Mouse (Mus musculus): ENCODE measurements around the gene Kdelc2. TPM values are rescaled to one million over a fixed set of nuclear protein-coding genes. Genes with fewer than 3 reads are reported as not detected.

Gene Kdelc2
- total RNA-seq, 2 experiments from 2014 or later: 5.5 to 6.1 TPM

DNA sequence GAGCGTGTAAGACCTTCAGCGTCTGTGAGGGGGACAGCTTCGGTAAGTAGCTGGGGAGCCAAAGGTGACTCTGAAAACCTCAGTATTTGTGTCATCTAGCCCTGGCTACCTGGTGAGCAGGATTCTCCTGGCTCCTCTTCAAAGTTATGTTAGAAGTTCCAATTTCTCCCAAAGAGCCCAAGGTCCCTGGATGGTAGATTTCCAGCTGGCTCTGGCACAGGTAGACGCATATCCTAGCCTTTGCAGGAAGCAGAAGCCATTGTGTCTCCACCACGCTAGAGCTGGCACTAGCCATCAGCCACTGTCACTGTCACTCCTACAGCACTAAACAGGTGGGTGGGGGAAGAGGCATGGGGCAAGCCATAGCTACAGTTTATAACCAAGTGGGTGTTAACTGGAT is 30.7 kb upstream of the Kdelc2 start:
- TF ChIP-seq CTCF (conservative IDR thresholded peaks at IDR 0.05): no peak
- Histone ChIP-seq H3K27ac (no peak overlapping the region), H3K4me3 (no peak overlapping the region)
- no peak for DNase-seq (ENCODE audit: low spot score in 2 of 2)

DNA sequence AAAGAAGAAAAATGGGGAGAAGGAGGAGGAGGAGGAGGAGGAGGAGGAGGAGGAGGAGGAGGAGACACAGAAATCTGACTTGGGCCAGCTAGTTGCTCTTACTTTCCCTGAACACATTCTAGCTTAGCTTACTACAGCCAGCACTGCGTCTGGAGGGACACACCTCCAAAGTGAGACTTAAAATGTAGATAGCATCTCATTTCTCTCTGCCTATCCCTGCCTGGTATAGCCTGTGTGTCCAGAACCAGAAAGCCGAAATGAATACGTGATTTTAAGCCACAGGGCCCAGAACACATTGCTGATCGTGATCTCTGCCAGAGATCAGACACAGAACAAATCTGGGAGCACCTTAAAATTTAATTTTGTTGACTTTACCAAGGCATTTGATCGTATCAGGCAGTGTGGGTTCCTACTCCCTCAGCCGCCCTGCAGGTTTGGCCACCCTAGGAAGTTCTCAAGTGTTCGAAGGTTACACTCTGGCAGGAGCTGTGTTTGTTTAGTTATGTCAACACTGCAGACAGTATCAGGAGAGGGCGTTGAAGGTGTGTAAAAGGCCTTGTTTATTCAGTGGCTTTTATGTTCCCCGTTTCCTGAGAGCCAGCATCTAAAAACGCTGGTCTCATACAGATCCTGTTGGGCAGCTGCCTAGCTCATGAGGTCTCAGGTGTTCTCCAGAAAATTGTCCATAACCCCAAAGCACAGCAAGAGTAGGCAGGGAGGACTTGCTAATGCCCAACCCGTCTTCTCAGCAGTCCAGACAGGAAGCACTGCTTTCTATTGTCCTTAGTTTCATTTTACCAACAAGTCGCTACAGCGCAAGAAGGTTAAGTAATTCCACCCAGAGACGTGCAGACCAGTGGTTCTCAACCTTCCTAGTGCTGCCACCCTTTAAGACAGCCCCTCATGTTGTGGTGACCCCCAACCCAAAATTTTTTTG is 27.3 kb upstream of the Kdelc2 start:
- no peak overlapping the region for H3K4me3 ChIP-seq
- no peak for DNase-seq (ENCODE audit: low spot score in 2 of 2)
- TF ChIP-seq CTCF (conservative IDR thresholded peaks at IDR 0.05): no peak

DNA sequence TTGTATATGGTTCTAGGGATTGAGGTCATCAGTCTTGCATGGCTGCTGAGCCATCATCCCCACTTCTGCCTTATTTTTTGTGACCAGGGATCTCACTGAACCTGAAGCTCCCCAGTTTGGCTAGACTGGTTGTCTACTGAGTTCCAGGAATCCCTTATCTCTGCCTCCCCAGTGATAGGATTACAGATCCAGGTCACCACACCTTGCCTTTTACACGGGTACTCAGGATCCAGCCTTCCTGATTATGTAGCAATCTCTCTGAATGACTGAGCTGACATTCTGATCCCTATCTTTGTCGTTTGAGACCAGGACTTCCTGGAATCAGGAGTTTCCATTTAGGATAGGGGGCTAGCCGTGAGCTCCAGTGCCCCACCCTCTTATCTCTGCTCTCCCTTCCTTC is 12.5 kb upstream of the Kdelc2 start:
- Histone ChIP-seq H3K4me3 (no peak overlapping the region), H3K27ac (no peak overlapping the region)
- no peak for DNase-seq (ENCODE audit: low spot score in 2 of 2)
- no peak for TF ChIP-seq CTCF (conservative IDR thresholded peaks at IDR 0.05)

More for the DNA sequence above, 27.3 kb upstream of the Kdelc2 start:
- H3K27ac ChIP-seq: no peak overlapping the region

DNA sequence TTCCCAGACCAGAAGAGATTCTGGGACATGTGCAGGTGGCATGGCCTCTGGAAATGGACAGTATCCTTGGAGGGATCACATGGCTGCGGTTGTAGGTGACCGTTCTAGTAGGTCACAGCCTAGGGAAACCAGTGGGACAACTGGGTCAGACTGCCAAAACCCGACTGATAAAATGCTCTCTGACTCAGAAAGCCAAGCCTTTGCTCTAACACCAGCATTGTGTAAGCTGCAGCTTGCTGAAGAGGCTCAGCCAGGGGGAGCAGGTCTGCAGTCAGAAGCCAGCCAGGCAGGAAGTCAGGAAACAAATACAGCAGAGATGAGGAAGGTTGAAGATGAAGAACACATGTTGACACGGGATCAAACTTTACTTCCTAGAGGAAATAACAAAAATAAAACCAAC is 7.9 kb upstream of the Kdelc2 start:
- no peak for DNase-seq (ENCODE audit: low spot score in 2 of 2)
- TF ChIP-seq CTCF (conservative IDR thresholded peaks at IDR 0.05): no peak
- no peak overlapping the region for H3K27ac ChIP-seq
- H3K4me3 ChIP-seq: no peak overlapping the region

DNA sequence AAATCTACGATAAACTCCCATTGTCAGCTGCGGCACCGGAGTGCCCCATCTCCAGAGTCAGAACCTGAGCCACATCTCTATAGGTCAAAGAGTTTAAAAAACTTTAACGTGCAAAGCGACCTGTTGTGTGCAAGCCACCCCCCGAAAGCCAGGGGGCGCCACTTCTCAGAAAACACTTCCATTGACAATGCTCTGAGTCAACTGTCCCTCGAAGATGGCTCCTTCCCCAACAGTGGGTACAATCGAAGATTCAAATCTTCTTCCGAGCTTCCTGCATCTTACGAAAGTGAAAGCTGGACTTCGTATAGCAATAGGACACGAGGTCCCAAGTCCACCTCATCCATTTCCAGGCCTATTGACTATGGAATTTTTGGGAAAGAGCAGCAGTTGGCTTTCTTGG is 7.0 kb upstream of the Kdelc2 start:
- DNase-seq (ENCODE audit: low spot score in 2 of 2): no peak
- TF ChIP-seq CTCF (conservative IDR thresholded peaks at IDR 0.05): peak; percentile 66
- Histone ChIP-seq H3K27ac (no peak overlapping the region), H3K4me3 (no peak overlapping the region)

DNA sequence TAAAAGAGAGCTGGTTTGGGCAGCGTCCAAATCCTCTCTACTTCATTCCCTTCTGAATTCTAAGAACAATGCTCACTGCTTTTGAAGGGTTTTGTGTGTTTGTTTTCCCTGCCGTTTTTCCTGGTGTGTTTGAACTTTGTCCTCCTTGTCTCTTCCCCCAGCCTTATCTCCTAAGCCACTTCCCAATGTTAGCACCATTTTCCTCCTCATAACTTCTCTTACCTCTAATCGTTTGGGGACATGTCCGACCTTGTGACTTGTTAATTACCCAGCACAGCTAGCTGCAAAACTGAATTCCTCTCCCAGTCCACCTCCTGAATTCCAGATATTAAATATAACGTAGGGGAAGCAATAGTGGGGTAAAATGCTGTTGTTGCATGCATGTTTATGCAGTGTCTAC is 6.2 kb upstream of the Kdelc2 start:
- H3K4me3 ChIP-seq: no peak overlapping the region
- H3K27ac ChIP-seq: no peak overlapping the region
- no peak for TF ChIP-seq CTCF (conservative IDR thresholded peaks at IDR 0.05)
- no peak for DNase-seq (ENCODE audit: low spot score in 2 of 2)

DNA sequence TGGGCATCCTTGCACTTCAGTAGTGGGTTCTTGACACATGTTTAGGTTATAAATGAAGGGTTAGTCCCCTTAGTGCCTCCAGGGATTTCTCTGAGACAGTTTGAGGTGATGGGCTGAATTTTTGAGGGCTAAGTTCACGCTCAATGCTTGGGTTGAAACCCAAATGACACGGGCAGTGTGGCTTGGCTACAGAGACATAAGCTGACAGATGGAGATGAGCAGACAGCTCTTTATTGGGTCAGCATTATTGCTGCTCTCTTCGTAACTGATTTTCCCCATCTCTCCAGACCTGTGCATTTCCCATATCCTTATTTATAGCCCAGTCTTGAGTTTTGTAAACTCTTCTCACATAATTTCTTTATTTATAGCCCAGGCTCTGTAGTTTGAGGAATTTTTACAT is 5.7 kb upstream of the Kdelc2 start:
- no peak for DNase-seq (ENCODE audit: low spot score in 2 of 2)
- no peak overlapping the region for H3K27ac ChIP-seq
- no peak for TF ChIP-seq CTCF (conservative IDR thresholded peaks at IDR 0.05)
- H3K4me3 ChIP-seq: no peak overlapping the region

DNA sequence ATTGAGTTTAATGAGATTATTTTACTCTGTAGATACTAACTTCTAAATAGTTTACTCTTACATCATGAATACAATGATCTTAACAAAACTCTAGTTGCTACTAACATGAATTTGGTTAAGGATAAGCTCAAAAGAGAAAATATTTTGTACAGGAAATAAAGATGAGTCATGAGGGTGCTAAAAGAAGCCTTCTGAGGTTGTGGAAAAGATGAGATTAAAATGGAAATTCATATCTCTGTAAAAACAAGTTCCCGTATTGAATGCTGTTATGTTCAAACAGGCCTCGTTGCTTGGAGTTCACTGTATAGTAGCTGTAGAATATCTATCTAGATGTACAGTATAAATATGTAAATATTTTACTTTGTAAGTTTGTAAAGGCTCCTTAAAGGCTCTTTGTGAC is 3.2 kb upstream of the Kdelc2 start:
- no peak for TF ChIP-seq CTCF (conservative IDR thresholded peaks at IDR 0.05)

DNA sequence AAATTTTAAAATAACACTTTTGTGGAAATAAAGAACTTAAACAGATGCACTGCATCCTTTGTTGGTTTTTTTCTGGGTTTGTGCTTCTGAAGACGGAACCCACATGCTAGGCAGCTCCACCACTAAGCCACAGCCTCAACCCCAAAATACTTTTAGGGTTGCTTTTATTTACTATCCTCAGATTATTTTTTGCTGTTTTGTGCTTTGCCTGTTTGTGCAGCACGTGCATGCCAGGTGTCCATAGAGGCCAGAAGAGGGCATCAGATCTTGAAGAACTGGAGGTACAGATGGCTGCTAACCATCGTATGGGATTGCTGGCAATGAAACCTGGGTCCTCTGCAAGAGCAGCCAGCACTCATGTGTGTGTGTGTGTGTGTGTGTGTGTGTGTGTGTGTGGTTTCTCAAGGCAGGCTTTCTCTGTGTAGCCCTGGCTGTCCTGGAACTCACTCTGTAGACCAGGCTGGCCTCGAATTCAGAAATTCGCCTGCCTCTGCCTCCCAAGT is 2.7 kb upstream of the Kdelc2 start:
- H3K4me3 ChIP-seq: no peak overlapping the region
- H3K27ac ChIP-seq: no peak overlapping the region
- no peak for TF ChIP-seq CTCF (conservative IDR thresholded peaks at IDR 0.05)
- no peak for DNase-seq (ENCODE audit: low spot score in 2 of 2)

More for the DNA sequence above, 3.2 kb upstream of the Kdelc2 start:
- no peak overlapping the region for H3K27ac ChIP-seq
- DNase-seq (ENCODE audit: low spot score in 2 of 2): no peak
- H3K4me3 ChIP-seq: no peak overlapping the region

DNA sequence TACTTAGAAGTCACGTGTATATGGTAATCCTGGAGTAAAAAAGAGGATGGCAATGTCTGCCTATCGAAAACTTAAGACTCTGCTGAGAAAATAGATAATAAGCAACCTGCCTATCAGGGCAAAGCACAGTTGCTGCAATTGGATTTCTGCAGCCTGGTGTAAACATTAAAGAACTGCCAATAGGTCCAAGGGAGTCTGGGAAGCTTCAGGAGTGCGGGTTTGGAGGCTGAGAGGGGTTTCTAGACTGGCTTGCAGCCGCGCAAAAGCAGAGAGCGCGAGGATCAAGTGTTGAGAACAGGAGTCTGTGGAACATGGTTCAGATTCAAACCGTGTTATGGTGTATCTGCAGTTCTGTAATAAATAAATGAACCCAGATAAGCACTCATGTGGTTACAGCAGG is 1.0 kb downstream of the Kdelc2 start:
- Histone ChIP-seq H3K27ac (peak overlapping the region; percentile 95), H3K4me3 (peak overlapping the region; percentile 86)
- TF ChIP-seq CTCF (conservative IDR thresholded peaks at IDR 0.05): no peak
- no peak for DNase-seq (ENCODE audit: low spot score in 2 of 2)

DNA sequence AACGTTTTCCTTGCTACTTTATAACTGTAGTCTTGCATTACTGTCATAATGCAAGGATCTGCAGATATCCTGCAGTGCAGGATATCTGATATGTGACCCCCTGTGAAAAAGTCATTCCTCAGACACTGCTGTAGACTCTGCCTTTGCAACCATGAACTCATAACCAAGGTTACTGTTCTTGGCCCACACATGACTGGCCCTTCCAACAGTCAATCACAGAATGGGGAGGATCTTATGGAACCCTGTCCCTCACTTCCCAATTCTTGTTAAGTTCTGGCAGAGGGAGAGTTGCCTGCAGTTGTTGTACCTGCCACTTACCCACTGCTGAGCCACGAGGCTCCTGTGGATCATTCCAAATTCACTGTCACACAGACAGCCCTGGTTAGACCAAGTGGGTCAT is 3.6 kb downstream of the Kdelc2 start:
- Histone ChIP-seq H3K4me3 (no peak overlapping the region), H3K27ac (no peak overlapping the region)
- TF ChIP-seq CTCF (conservative IDR thresholded peaks at IDR 0.05): no peak
- no peak for DNase-seq (ENCODE audit: low spot score in 2 of 2)

DNA sequence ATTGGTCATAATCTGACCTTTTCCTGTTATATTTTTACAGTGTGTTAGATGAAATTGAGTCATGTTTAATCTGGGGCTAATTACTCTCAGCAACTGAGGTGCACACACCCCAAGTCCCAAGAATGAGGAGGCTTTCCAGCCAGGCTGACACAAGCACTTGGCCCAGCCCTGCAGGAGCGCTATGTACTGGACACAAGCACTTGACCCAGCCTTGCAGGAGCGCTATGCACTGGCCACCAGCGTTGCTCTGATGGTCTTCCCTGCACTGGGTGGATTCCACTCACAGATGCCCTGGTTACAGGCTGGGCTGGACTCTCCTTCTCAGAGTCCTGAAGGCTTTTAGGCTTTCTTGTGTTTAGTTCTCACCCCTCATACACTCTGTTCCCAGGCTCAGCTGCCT is 5.3 kb downstream of the Kdelc2 start:
- no peak overlapping the region for H3K4me3 ChIP-seq
- no peak overlapping the region for H3K27ac ChIP-seq
- TF ChIP-seq CTCF (conservative IDR thresholded peaks at IDR 0.05): no peak
- no peak for DNase-seq (ENCODE audit: low spot score in 2 of 2)

DNA sequence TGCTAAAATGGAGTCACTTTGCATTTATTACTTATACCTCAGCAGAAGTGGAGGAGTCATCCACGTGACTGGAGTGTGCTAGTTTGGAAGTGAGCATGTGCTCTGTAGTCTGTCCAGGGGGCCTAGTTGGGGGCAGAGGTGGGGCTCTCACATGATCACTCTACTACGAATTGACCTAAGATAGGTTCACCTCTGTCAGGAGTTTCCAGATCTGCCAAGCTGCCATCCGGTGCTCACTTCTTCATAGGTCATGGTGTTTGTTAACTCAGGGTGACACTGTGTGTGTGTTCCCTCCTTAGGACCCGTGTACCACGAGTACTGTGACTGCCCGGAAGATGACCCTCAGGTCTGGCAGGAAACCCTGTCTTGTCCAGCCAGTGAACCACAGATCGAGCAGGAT is 6.3 kb downstream of the Kdelc2 start:
- TF ChIP-seq CTCF (conservative IDR thresholded peaks at IDR 0.05): no peak

More for the DNA sequence above, 6.3 kb downstream of the Kdelc2 start:
- DNase-seq (ENCODE audit: low spot score in 2 of 2): no peak
- H3K4me3 ChIP-seq: no peak overlapping the region
- no peak overlapping the region for H3K27ac ChIP-seq
